Mouse (Mus musculus) megakaryocyte, embryonic 14.5 days (primary cell): Measurements from ENCODE around the gene Tas2r116. TPM values are rescaled to one million over a fixed set of nuclear protein-coding genes. Genes with fewer than 3 reads are reported as not detected.

Experiments
- H3K27me3 ChIP-seq: replicated peaks from 2 replicates; pipeline ENCODE3; 2012; ENCODE audit warnings: inconsistent platforms
- H3K36me3 ChIP-seq: replicated peaks from 2 replicates; pipeline ENCODE3; 2012; ENCODE audit warnings: low read length, inconsistent platforms, mixed read lengths
- H3K4me1 ChIP-seq: 2 replicates; pipeline ENCODE4 v1.6.1; 2012; ENCODE audit warnings: inconsistent platforms
- H3K4me3 ChIP-seq: replicated peaks from 2 replicates; pipeline ENCODE3; 2012; ENCODE audit warnings: moderate library complexity, mild to moderate bottlenecking, inconsistent platforms
- H3K9me3 ChIP-seq: 2 replicates; pipeline ENCODE4 v1.6.1; 2012; ENCODE audit warnings: inconsistent platforms
- FLI1 ChIP-seq: IDR thresholded peaks from 2 replicates; pipeline ENCODE4 v1.6.1; 2012; ENCODE audit warnings: low read length, inconsistent platforms, mixed read lengths
- GATA1 ChIP-seq: IDR thresholded peaks from 3 replicates; pipeline ENCODE4 v1.6.1; 2012; ENCODE audit warnings: mixed read lengths, low read length, inconsistent platforms, borderline replicate concordance
- polyA plus RNA-seq: library from polyadenylated mRNA; stranded (reverse); fragments of >175 nt; gene quantifications from 2 replicates; pipeline ENCODE4 v1.2.3, GENCODE M21; 2012; ENCODE audit warnings: low replicate concordance; ENCODE audit not compliant: insufficient read depth

Tas2r116 gene
- polyA plus RNA-seq = not detected in 2 replicates

GRCm38 (mm10) chr6:132855138-132855537 lies at the start of gene Tas2r116:
Gene Tas2r116, plus strand, starts transcription at chr6:132855438.
- H3K4me1 ChIP-seq = no peaks in the 10 kb centered on the region
- H3K9me3 ChIP-seq = no peaks in the 10 kb centered on the region
- no peak for TF ChIP-seq GATA1
- no peaks in the 10 kb centered on the region for H3K36me3 ChIP-seq
- no peak within 1 kb of the TSS for H3K4me3 ChIP-seq
- no peaks in the 10 kb centered on the region for H3K27me3 ChIP-seq

- no peak for TF ChIP-seq GATA1
- no peak for TF ChIP-seq FLI1
- Histone ChIP-seq H3K4me3 (no peak within 1 kb of the TSS), H3K36me3 (no peaks in the 10 kb centered on the region), H3K9me3 (no peaks in the 10 kb centered on the region), H3K4me1 (no peaks in the 10 kb centered on the region), H3K27me3 (no peaks in the 10 kb centered on the region)
Measured at GRCm38 (mm10) chr6:132846842-132847241, 8.4 kb upstream of the Tas2r116 start, which contains the start of gene Tas2r123. Gene Tas2r123, plus strand, starts transcription at chr6:132847142.

GRCm38 (mm10) chr6:132867708-132868107 lies 12.5 kb downstream of the Tas2r116 start, which contains the start of gene Tas2r110:
Gene Tas2r110, plus strand, starts transcription at chr6:132868008.
- TF ChIP-seq GATA1 = no peak
- TF ChIP-seq FLI1 = no peak
- Histone ChIP-seq H3K9me3 (no peaks in the 10 kb centered on the region), H3K4me3 (no peak within 1 kb of the TSS), H3K27me3 (no peaks in the 10 kb centered on the region), H3K36me3 (no peaks in the 10 kb centered on the region), H3K4me1 (no peaks in the 10 kb centered on the region)

GRCm38 (mm10) chr6:132892711-132893110 lies 37.5 kb downstream of the Tas2r116 start, which contains the start of gene Tas2r113:
Gene Tas2r113, plus strand, starts transcription at chr6:132893011.
- TF ChIP-seq GATA1 (no peak), FLI1 (no peak)
- Histone ChIP-seq H3K9me3 (no peaks in the 10 kb centered on the region), H3K36me3 (no peaks in the 10 kb centered on the region)

More at GRCm38 (mm10) chr6:132892711-132893110, 37.5 kb downstream of the Tas2r116 start, which contains the start of gene Tas2r113:
- H3K4me1 ChIP-seq = no peaks in the 10 kb centered on the region
- H3K4me3 ChIP-seq = no peak within 1 kb of the TSS
- no peaks in the 10 kb centered on the region for H3K27me3 ChIP-seq

Other genes with a start within 250 kb of the Tas2r116 start
- gene A630073D07Rik, start 203.9 kb upstream of the Tas2r116 start, polyA plus RNA-seq = not detected in 2 replicates
- not detected in 2 replicates for gene Tas2r120, start 198.5 kb upstream of the Tas2r116 start, polyA plus RNA-seq
- gene Tas2r121, start 154.4 kb upstream of the Tas2r116 start, polyA plus RNA-seq = not detected in 2 replicates
- gene Tas2r122, start 143.5 kb upstream of the Tas2r116 start, polyA plus RNA-seq = not detected in 2 replicates
- not detected in 2 replicates for gene Tas2r115, start 117.4 kb upstream of the Tas2r116 start, polyA plus RNA-seq
- gene Tas2r124, start 100.7 kb upstream of the Tas2r116 start, polyA plus RNA-seq = not detected in 2 replicates
- gene Tas2r102, start 93.3 kb upstream of the Tas2r116 start, polyA plus RNA-seq = not detected in 2 replicates
- not detected in 2 replicates for gene Tas2r136, start 77.3 kb upstream of the Tas2r116 start, polyA plus RNA-seq
- gene Tas2r117, start 52.6 kb upstream of the Tas2r116 start, polyA plus RNA-seq = not detected in 2 replicates
- gene Tas2r123, start 8.3 kb upstream of the Tas2r116 start, polyA plus RNA-seq = not detected in 2 replicates
- gene Tas2r110, start 12.6 kb downstream of the Tas2r116 start, polyA plus RNA-seq = not detected in 2 replicates
- not detected in 2 replicates for gene Tas2r113, start 37.6 kb downstream of the Tas2r116 start, polyA plus RNA-seq
- gene Tas2r125, start 54.2 kb downstream of the Tas2r116 start, polyA plus RNA-seq = not detected in 2 replicates
- gene Tas2r129, start 95.7 kb downstream of the Tas2r116 start, polyA plus RNA-seq = not detected in 2 replicates
- gene Tas2r131, start 102.5 kb downstream of the Tas2r116 start, polyA plus RNA-seq = 2.3 TPM in 1 of 2 replicates, not detected in the other
- gene Tas2r109, start 125.5 kb downstream of the Tas2r116 start, polyA plus RNA-seq = not detected in 2 replicates
- gene Tas2r103, start 181.7 kb downstream of the Tas2r116 start, polyA plus RNA-seq = not detected in 2 replicates
- not detected in 2 replicates for gene Tas2r140, start 200.4 kb downstream of the Tas2r116 start, polyA plus RNA-seq
- gene Smim10l1, start 249.5 kb downstream of the Tas2r116 start, polyA plus RNA-seq = 30.8 and 61.3 TPM in 2 replicates